Mouse (Mus musculus) intestine, embryonic 16.5 days (tissue): ENCODE measurements around the gene Plaur. TPM values are rescaled to one million over a fixed set of nuclear protein-coding genes. Genes with fewer than 3 reads are reported as not detected.

Experiments
- ATAC-seq: fragments of 200-750 bp; cut with Nextera tagmentation; 2 replicates; pipeline ENCODE4 v1.8.0; 2017; ENCODE audit warnings: moderate TSS enrichment, moderate library complexity
- H3K27ac ChIP-seq: fragments of 300-500 bp; sonication (generic); 2 replicates; pipeline ENCODE4 v1.5.1; 2014; ENCODE audit warnings: mild to moderate bottlenecking, low read length
- H3K27me3 ChIP-seq: fragments of 300-500 bp; sonication (generic); replicated peaks from 2 replicates; pipeline ENCODE4 v1.6.1; 2014; ENCODE audit warnings: low read length, control low read depth, mixed read lengths; ENCODE audit not compliant: control insufficient read depth, insufficient read depth
- H3K36me3 ChIP-seq: fragments of 300-500 bp; sonication (generic); 2 replicates; pipeline ENCODE4 v1.6.1; 2014; ENCODE audit warnings: low read length, control low read depth; ENCODE audit not compliant: control insufficient read depth, insufficient read depth
- H3K4me1 ChIP-seq: fragments of 300-500 bp; sonication (generic); 2 replicates; pipeline ENCODE4 v1.6.1; 2014; ENCODE audit warnings: low read length, control low read depth, mixed read lengths; ENCODE audit not compliant: control insufficient read depth, insufficient read depth
- H3K4me2 ChIP-seq: fragments of 300-500 bp; sonication (generic); 2 replicates; pipeline ENCODE4 v1.6.1; 2014; ENCODE audit warnings: low read depth, low read length, control low read depth
- H3K4me3 ChIP-seq: fragments of 300-500 bp; sonication (generic); 2 replicates; pipeline ENCODE4 v1.5.1; 2014; ENCODE audit warnings: mild to moderate bottlenecking, low read length
- H3K9ac ChIP-seq: fragments of 300-500 bp; sonication (generic); 2 replicates; pipeline ENCODE4 v1.6.1; 2014; ENCODE audit warnings: low read depth, low read length
- H3K9me3 ChIP-seq: fragments of 300-500 bp; sonication (generic); 2 replicates; pipeline ENCODE4 v1.6.1; 2016; ENCODE audit warnings: low read length, control low read depth; ENCODE audit not compliant: control insufficient read depth
- WGBS: fragments of 180-500 bp; shearing (Covaris S2); extraction: QIAGEN DNeasy Blood & Tissue Kit; methylation state at CpG from one replicate; pipeline ENCODE4 v1.1.7; 2014; 5-methylcytosine and 5-hydroxymethylcytosine counted together
- polyA plus RNA-seq: library from polyadenylated mRNA; unstranded; fragments of >200 nt; fragmentation: Nextera tagmentation; extraction: Ambion mirVana; gene quantifications from 2 replicates; pipeline ENCODE4 v1.2.1, GENCODE M21; 2015

Gene Plaur
- polyA plus RNA-seq, 1 experiment from 2014 or later: 9.7 TPM

GRCm38 (mm10) chr7:24441785-24442184, 20.5 kb upstream of the Plaur start:
- Histone ChIP-seq H3K4me2 (no peak overlapping the region), H3K4me1 (no peaks in the 10 kb centered on the region), H3K27me3 (no peaks in the 10 kb centered on the region), H3K9me3 (no peaks in the 10 kb centered on the region), H3K36me3 (no peaks in the 10 kb centered on the region), H3K27ac (no peak overlapping the region), H3K4me3 (no peak overlapping the region), H3K9ac (no peak overlapping the region)
- peak; percentile 78 for ATAC-seq
- 0% methylated on average over 1 of the region's 1 CpGs for WGBS

DNA sequence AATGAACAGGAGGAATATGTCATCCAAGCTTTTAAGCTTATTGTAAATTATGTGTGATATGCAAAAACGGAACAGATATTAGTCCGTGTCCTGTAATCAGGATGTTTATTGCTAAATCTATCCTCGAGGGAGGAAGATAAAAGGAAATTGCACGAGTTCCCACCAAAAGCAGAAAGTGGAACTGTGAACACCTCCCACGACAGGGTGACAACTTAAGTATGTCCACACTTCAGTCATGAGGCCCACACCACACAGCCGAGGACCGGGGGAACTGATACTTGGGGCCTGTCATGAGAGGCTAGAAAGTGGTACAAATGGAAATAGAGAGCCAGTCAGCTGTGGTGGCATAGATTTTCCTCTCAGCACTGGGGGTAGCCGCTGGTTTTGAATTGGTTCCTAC, 20.0 kb upstream of the Plaur start:
- no peak overlapping the region for H3K9ac ChIP-seq
- H3K4me1 ChIP-seq: no peaks in the 10 kb centered on the region
- 71% methylated on average over 8 of the region's 8 CpGs for WGBS
- no peak overlapping the region for H3K27ac ChIP-seq
- no peak overlapping the region for H3K4me2 ChIP-seq
- no peak for ATAC-seq
- H3K36me3 ChIP-seq: no peaks in the 10 kb centered on the region
- no peak overlapping the region for H3K4me3 ChIP-seq
- H3K27me3 ChIP-seq: no peaks in the 10 kb centered on the region
- H3K9me3 ChIP-seq: no peaks in the 10 kb centered on the region

- 88% methylated on average over 9 of the region's 9 CpGs for WGBS
- Histone ChIP-seq H3K27me3 (no peaks in the 10 kb centered on the region), H3K36me3 (no peaks in the 10 kb centered on the region), H3K4me2 (no peak overlapping the region), H3K4me1 (peaks cover 2% of the 10 kb centered on the region; the same call in 1 of the 2 replicates), H3K9ac (no peak overlapping the region), H3K9me3 (no peaks in the 10 kb centered on the region), H3K27ac (no peak overlapping the region), H3K4me3 (no peak overlapping the region)
- ATAC-seq: no peak
These were observed 16.9 kb upstream of the Plaur start for GRCm38 (mm10) chr7:24445266-24445926.

- Histone ChIP-seq H3K4me3 (no peak overlapping the region), H3K4me2 (no peak overlapping the region), H3K4me1 (peaks cover 5% of the 10 kb centered on the region; the same call in 1 of the 2 replicates), H3K36me3 (no peaks in the 10 kb centered on the region), H3K9ac (no peak overlapping the region), H3K27ac (no peak overlapping the region), H3K27me3 (no peaks in the 10 kb centered on the region), H3K9me3 (no peaks in the 10 kb centered on the region)
- WGBS: 74% methylated on average over 7 of the region's 7 CpGs
- no peak for ATAC-seq
These were observed 15.5 kb upstream of the Plaur start for GRCm38 (mm10) chr7:24446697-24447340.

GRCm38 (mm10) chr7:24448782-24449517, 13.3 kb upstream of the Plaur start:
- Histone ChIP-seq H3K36me3 (no peaks in the 10 kb centered on the region), H3K9ac (no peak overlapping the region), H3K9me3 (no peaks in the 10 kb centered on the region), H3K4me1 (peaks cover 5% of the 10 kb centered on the region; the same call in 1 of the 2 replicates), H3K4me3 (no peak overlapping the region), H3K27me3 (no peaks in the 10 kb centered on the region), H3K4me2 (no peak overlapping the region), H3K27ac (no peak overlapping the region)
- 51% methylated on average over 14 of the region's 14 CpGs for WGBS
- ATAC-seq: no peak

GRCm38 (mm10) chr7:24450585-24451017, 11.7 kb upstream of the Plaur start:
- no peak overlapping the region for H3K4me2 ChIP-seq
- H3K4me3 ChIP-seq: no peak overlapping the region
- H3K36me3 ChIP-seq: no peaks in the 10 kb centered on the region
- H3K27ac ChIP-seq: no peak overlapping the region
- peak; percentile 73 for ATAC-seq
- H3K4me1 ChIP-seq: peaks cover 5% of the 10 kb centered on the region; the same call in 1 of the 2 replicates
- no peaks in the 10 kb centered on the region for H3K27me3 ChIP-seq
- H3K9me3 ChIP-seq: no peaks in the 10 kb centered on the region
- no peak overlapping the region for H3K9ac ChIP-seq
- 46% methylated on average over 9 of the region's 9 CpGs for WGBS

GRCm38 (mm10) chr7:24451855-24452311, 10.4 kb upstream of the Plaur start, which contains the start of gene Irgc1:
Gene Irgc1, minus strand, starts transcription at chr7:24452297.
- H3K4me2 ChIP-seq: no peak within 1 kb of the TSS
- no peak for ATAC-seq
- no peaks in the 10 kb centered on the region for H3K27me3 ChIP-seq
- no peaks in the 10 kb centered on the region for H3K36me3 ChIP-seq
- H3K9me3 ChIP-seq: no peaks in the 10 kb centered on the region
- H3K4me3 ChIP-seq: no peak within 1 kb of the TSS
- H3K9ac ChIP-seq: no peak within 1 kb of the TSS
- no peak within 1 kb of the TSS for H3K27ac ChIP-seq
- WGBS: 72% methylated on average over 9 of the region's 9 CpGs
- peaks cover 5% of the 10 kb centered on the region; the same call in 1 of the 2 replicates for H3K4me1 ChIP-seq

DNA sequence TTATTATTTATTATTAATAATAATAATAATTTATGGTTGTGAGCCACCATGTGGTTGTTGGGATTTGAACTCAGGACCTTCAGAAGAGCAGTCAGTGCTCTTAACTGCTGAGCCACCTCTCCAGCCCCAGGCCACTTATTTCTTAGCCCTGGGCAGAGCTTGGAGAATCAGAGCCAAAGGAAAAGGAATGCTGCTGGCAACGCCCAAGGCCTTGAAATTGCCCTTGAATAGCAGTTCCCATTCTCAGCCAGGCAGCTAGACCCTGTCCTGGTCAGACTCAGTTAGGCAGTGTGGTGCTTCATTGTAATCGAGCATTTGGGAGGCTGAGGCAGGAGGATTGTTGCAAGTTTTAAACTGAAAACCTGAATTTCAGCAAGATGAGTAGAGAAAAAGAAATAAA, 8.1 kb upstream of the Plaur start:
- Histone ChIP-seq H3K4me2 (no peak overlapping the region), H3K9ac (no peak overlapping the region), H3K9me3 (no peaks in the 10 kb centered on the region), H3K27me3 (no peaks in the 10 kb centered on the region), H3K36me3 (no peaks in the 10 kb centered on the region), H3K4me1 (peaks cover 13% of the 10 kb centered on the region; the same call in 1 of the 2 replicates), H3K4me3 (no peak overlapping the region), H3K27ac (no peak overlapping the region)
- 71% methylated on average over 2 of the region's 2 CpGs for WGBS
- no peak for ATAC-seq

- Histone ChIP-seq H3K4me1 (peaks cover 17% of the 10 kb centered on the region), H3K27ac (no peak overlapping the region), H3K36me3 (no peaks in the 10 kb centered on the region), H3K27me3 (no peaks in the 10 kb centered on the region), H3K9ac (no peak overlapping the region), H3K4me3 (no peak overlapping the region), H3K9me3 (no peaks in the 10 kb centered on the region), H3K4me2 (no peak overlapping the region)
- ATAC-seq: no peak
- 67% methylated on average over 5 of the region's 5 CpGs for WGBS
These were observed 6.6 kb upstream of the Plaur start for GRCm38 (mm10) chr7:24455726-24456125.
